Mouse (Mus musculus) neutrophil, adult 5-6 weeks (primary cell): Measurements from ENCODE around the gene Wfdc1. TPM values are rescaled to one million over a fixed set of nuclear protein-coding genes. Genes with fewer than 3 reads are reported as not detected.

Experiments
- ATAC-seq: fragments of 151-379, 151-347 bp; 2 replicates; pipeline ENCODE4 v1.8.0; 2017; ENCODE audit warnings: mild to moderate bottlenecking, moderate TSS enrichment; ENCODE audit not compliant: insufficient number of reproducible peaks, poor library complexity, low FRiP score, severe bottlenecking; ENCODE audit errors: extremely low read depth
- total RNA-seq: library from RNA; stranded (forward); fragments of 200-1000 nt; gene quantifications from 2 replicates; pipeline ENCODE4 v1.2.3, GENCODE M21; 2017

Gene Wfdc1
- total RNA-seq = not detected in 2 replicates

DNA sequence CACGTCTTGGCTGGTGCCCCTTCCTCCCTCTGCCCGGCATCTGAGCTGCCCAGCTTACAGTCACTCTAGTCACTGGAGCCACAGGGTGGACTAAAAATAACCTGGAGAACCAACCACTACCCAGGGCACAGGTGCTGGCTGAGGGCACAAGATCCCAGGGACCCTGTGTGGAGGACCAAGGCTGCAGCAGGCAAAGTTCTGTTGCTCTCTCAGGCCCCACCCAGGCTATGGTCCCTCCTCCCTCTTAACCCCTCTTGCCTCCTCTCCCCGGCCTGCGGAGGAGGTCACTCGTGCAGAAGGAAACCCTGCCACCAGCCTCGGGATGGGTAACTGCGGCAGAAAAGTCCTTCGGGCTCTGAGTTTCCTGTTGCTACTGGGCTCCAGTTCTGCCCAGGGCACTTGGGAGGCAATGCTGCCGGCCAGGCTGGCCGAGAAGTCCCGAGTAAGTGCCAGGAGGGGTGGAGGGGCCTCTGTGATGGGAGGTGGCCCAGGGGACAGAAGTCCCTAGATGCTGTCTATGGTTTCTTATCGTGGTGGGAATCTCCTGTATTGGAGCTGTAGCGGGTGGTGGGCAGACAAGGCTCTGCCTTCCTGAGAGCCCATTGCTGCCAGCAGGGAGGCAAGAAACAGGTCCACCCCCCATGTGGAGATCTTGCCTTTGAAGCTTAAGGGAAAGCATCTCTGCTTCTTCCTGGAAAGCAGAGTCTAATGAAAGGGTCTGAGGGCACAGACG is at the start of gene Wfdc1:
Gene Wfdc1, plus strand, starts transcription at position 147 of the 733 bp plus-strand sequence.
- ATAC-seq = no peak

DNA sequence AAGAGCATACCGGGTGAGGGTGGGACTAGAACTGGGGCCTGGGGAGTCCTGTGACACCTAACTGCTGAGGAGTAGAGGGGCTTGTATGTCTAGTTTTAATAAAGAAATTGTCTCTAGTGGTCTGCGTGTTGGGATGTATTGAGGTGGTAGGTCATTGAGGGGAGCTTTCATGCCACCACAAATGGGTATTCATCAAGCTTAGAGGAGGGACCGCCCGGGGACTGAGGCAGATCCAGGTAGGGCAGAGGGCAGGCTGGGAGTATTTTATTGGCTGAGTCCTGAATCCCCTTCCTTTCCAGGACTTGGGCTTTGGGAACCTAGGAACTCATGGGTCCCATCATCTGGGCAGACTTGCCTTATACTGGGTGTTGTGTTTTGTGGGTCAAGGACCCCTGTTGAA is 49.4 kb upstream of the Wfdc1 start:
- no peak for ATAC-seq

DNA sequence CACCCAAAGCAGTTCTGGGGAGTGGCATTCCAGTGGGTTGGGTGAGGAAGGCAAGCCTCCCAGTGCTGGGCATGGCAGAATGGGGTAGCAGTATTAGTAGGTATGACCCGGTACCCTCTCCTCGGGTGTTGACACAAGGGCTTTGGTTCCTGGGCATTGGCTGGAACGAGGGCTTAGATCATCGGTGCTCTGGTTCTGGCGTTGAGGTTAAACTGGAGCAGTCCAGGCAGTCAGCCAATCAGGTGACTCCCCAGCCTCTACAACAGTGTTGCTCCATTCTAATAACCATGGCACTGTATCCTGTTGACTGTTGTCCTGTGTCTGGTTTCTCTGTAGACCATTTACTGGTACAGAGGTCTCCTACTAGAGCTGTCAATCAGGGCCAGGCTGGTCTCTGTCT is 48.6 kb upstream of the Wfdc1 start:
- no peak for ATAC-seq

DNA sequence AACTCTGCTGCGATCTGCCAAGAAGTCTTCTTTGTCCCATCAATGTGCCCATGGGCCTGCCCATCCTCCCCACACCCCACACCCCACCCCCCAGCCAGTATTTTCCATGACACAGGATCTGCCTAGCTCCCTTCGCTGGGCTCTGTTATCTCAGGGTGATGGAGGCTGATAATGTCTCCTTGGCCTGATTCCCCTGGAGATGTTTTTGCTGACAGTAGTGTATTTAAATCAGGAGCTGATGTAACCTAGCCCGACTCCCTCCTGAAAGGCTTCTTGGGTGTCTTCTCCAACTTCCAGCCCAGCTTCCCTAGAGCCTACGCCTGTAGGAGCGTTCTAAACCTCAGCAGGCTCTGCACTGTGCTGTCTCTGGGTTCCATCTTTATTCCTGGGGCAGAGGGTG is 47.3 kb upstream of the Wfdc1 start:
- ATAC-seq = no peak

DNA sequence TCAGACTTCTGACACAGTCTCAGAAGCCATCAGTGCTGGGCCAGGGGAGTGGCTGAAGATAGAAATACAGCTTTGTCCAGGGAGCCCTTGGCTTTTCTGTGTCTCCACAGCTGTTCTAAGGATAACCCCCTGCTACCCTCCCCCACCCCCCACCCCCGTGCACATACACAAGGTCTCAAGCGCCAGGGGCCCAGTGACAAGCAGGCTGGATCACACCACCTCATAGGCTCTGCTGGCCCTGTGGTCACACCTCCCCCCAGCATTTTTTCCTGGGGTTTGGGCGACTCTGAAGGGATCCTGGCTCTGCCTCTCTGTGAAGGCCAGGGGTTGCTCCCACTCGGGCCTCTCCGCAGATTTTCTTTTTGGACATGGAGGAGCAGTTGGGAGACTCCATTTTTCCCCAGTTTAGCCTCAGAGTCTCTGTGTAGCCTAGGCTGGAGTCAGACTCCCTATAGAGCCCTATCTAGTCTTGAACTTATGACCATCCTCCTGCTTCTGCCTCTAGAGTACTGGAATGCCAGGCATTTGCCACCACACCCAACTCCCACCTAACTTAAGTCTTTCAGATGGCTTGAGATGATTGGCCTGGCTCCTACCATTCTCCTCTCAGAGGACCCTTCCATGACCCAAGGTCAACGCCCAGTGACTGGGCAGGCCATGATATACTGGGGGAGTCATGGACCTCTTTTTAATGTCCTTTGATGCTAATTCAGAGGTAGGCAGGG is 45.9 kb upstream of the Wfdc1 start:
- no peak for ATAC-seq

DNA sequence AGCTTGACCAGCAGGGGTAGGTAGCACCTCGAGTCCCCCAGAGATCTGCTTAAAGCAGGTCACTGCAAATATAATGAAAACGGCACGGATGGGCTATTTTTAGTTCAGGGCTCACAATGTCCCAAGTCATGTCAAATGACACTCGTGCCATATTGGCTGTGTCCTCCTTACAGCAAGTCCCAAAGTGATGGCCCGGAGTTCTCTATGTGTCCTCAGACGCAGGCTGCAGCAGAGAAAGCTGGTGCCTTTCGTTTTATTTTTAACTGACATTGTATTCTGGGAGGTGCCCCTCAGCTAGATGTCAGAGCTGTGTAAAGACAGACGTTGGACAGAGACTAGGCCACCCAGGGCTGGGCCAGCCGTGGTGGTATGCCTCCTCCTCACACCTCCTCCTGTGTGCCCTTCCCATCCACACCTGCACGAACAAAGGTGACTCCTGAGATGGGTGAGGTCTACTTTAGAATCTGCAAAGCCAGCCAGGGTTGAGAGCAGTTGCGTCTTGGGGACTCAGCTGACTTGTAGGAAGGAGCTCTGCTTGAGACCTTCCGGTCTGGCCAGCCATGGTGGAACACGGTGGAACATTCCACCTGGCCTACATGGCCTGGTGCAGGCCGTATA is 45.2 kb upstream of the Wfdc1 start:
- no peak for ATAC-seq

DNA sequence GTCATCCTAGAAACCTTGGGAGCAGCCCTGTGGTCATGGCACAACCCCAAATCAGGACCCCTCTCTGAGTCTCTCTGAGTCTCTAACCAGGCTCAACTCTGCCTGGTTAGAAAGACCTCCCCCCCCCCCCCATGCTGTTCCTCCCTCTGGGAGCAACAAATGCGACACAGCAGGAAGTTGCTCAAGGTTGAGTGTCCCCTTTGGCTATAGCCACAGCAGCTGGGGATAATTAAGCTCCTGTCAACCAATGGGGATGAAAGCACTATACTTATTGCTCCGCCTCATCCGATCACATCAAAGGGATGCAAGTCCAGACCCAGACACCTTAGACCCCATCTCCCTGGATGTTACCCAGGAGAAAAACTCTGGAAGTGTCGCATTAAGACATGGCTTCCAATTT is 43.6 kb upstream of the Wfdc1 start:
- no peak for ATAC-seq

DNA sequence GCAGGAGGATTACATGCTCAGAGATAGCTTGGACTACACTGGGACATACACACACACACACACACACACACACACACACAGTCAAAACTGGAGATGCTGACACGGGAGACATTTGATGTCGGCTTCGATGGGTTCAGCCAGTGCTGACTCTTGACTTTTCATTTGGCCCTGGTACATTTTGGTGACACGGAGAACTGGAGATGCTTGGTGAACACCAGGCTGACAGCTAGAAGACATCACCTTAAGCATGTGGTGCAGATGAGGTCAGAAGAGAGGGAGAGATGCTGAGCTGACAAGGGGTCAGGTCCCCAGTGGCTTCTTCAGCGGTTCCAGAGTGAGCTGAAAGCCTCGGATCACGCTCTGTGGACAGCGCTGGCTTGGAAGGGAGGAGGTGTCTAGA is 43.1 kb upstream of the Wfdc1 start:
- no peak for ATAC-seq

DNA sequence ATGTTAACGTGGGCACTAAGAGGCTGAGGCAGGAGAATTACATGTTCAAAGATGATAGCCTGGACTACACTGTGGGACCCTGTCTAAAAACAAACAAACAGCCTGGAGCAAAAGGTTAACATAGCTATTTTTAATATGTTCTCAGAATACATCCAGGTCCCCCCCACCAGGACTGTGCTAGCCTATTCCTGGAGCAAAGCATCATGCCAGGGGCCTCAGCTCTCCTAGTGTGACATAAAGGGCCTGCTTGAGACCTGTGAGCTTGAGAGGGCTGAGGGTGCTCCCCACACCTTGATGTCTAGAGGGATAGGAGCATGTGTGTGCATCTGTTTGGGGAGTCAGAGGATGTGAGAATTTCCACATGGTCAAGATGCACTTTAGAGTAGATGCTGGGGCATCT is 42.4 kb upstream of the Wfdc1 start:
- no peak for ATAC-seq

DNA sequence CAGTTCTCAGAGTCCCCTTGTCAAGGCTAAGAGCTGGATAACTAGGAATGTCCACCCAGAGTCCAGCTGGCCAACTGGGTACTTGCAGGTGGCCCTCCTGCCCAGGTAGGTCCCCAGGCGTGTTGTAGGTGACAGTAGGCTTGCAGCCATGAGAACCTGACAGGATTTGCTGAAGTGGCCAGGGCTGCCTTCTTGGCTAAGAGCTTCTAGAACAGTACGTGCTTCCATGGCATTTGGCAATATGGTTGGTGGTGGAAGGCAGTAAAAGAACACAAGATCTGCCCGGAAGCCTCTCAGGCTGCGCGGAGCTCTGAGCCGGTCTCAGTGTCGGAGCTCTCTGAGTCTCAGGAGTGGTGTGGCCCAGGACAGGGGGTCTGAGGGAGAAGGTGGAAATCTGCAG is 41.2 kb upstream of the Wfdc1 start:
- no peak for ATAC-seq

DNA sequence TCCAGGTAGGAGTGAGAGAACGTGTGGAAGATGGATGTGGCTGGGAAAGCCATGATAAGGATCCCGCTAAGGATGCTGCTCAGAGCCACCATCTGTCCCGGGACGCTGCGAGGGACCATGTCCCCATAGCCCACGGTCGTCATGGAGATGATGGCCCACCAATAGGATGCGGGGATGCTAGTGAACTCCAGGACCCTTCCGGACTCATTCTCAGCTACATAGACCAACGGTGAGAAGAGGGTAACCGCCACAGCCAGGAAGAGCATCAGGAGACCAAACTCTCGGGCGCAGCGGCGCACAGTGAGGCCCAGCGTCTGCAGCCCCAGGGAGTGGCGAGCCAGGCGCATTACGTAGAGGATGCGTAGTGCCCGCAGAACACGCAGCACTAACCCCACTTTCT is 40.4 kb upstream of the Wfdc1 start:
- ATAC-seq = no peak

DNA sequence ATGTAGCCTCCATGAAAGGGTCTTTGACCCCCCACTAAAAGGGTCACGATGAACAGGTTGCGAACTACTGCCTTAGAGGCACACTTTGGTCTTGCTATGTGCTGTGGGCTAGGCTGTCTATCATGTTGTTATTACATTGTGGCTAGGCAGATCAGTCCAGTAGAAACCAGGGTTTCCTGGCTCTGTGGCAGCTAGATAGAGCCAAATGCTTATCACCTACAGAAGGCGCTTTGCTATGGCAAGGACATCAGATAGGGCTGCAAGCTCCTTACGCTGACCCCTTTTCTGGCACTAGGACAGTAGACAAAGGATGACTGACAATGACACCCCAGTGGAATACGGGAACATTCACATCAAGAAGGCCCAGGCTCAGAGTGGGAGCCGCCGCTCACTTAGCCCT is 39.0 kb upstream of the Wfdc1 start:
- ATAC-seq = no peak

DNA sequence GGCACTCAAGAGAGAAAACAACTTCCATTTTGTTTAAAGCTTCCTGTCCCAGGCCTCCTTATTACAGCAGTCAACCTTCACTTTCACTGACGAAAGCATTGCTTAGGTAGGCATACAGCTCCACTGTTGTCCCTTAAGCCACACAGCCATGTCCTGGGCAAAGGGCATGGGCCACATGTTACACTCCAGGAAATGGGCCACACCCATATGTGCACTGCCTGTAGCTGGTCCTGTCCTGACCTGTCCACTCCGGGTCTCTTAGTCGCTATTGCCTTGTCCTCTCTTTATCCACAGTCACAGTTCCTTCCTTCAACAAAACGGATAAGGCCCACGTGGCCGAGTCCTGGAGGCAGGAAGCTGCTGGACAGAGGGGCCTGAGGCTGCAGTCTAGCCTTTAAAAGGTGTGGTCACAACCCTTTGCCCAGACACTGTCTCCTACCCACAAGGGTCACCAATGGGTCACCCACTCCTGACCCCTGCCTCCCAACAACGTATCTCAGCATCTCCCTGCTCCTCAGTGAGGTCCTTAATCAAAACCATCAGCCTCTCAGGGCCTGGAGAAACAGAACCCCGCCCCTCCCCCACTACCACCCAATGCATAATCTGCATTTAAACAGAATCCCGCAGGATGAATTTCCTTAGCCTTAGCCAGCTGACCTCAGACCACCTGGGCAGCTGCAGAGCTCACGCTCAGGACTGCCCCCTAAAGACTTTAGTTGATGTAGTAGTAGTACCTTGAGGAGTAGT is 38.4 kb upstream of the Wfdc1 start:
- no peak for ATAC-seq

DNA sequence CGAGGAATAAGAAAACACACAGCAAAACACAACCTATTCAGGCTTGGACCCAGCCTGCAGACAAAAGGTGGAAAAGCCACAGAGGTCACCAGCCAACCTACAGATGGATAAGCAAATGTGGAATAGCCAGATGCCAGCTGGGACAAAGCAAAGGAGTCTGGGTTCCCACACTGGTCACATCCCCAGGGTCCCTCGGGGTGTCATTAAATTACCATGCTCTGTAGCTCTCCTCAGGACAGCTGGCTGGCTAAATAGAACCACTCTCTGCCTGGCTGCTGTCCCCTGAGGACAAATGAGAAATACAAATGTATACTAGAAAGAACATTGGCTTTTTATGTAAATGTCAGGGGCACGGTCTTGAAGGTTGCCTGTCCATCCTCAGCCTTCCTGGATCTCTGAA is 35.3 kb upstream of the Wfdc1 start:
- no peak for ATAC-seq

DNA sequence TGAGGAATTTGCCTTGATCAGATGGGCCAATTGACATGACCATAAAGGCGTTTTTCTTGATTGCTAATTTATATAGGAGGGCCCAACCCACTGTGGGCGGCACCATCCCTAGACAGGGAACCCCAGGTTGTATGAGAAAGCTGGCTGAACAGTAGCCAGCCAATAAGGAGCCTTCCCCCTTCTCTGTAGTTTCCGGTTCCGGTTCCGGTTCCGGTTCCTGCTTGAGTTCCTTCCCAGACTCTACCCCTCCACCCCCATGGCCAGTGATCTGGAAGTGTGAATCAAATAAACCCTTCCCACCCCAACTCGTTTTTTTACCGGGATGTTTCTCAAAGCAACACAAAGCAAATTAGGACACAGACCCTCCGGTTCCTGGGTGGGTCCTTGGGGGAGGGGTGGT is 33.9 kb upstream of the Wfdc1 start:
- no peak for ATAC-seq

DNA sequence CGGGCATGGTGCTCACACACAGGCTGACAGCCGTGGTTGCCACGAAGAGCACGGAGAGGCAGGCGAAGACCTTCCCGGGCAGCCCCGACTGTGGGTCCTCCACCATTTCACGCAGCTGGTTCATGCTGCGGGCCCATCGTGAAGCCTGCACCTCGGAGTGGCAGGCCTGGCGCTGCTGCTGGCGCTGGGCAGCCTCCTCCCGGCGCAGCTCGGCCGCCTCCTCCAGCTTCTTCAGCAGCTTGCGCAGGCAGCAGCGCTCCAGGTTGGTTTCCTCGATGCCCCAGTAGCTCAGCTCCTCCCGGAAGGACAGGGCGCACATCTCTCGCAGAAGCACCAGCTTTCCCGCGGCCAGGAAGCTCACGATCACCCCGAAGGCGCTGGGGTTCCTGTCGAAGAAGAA is 33.3 kb upstream of the Wfdc1 start:
- ATAC-seq = no peak

DNA sequence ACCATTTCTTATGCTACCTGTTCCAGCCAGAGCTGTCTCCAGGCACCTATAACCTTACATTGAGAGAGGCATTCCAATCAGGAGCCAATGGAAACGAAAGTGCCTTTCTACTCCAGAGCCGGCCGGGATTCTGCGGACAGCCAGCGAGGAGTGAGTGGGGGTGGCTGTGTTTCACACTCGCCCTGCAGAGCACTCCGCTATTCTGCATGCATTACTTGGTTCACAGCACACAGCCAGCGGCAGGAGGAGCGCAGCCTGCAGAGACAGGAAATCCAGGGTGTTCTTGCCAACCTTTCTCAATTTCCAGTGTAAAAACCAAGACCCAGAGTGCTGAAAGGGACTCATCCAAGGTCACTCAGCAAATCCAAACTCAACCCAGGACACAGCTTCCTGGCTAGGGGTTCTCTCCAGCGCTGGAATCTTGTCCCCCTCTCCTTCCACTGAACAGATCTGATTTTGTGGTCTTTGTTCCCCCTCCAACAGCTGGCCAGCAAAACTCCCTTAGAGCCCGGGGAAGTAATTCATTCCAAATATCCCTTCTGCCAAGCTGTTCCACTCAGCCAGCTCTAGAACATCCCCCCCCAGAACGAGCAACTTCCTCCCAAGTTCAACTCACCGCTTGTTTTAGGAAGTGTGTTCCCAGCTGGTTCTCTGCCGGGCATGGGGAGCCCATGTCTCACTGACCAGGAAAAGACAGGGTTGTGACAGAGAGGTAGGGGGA is 31.4 kb upstream of the Wfdc1 start:
- ATAC-seq = no peak

DNA sequence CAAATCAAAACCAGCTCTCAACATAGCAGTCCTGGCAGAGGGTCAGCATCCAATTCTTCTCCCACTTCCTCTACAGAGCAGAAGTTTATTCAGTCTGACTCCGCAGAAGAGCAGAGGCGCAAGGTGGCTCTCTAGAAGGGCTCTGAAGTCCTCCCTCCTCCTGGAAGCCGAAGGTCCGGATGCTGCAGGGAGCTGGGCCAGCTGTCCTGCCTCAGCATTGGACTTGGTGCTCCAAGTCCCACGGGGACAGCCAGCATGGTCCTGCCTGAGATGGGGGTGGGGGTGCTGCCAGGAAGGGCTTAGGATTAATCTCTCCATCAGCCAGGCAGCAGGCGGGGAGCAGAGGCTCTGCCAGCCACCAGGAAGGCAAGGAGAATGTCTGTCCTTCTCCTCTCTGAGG is 30.8 kb upstream of the Wfdc1 start, which contains the start of gene Kcng4:
Gene Kcng4, minus strand, starts transcription at position 303 of the 400 bp plus-strand sequence.
- ATAC-seq = no peak

DNA sequence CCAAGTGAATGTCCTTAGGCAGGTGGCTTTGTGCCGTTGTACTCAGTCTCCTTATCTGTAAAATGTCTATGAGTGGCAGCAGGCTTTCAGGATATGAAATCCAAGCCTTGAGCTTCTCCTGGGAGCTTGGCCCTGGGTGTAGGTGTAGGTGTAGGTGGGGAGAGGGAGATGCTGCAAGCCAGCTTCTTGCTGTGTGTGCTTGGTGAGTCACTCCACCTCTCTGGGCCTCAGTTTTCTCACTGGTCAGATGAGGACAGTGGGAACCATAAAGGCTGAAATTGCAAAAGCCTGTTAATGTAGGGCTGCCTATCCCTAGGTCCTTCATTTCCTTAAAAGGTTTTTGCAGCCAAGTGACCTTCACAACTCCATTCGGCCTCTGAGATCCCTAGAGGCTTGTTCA is 30.2 kb upstream of the Wfdc1 start:
- ATAC-seq = no peak
